Mouse (Mus musculus): ENCODE data around the gene Them7.

- TF ChIP-seq CTCF (IDR thresholded peaks at IDR 0.05; ENCODE audit: insufficient read depth, low read depth, low read length) (no peak), POLR2A (IDR thresholded peaks at IDR 0.05; ENCODE audit: insufficient read depth, low read depth, low read length) (no peak)
Observed at GRCm38 (mm10) chr2:105370240-105370639, 146.1 kb downstream of the Them7 start.

Data from olfactory bulb, adult 2 months (tissue).